Mouse (Mus musculus): ENCODE data around the gene Dennd2c.

Gene Dennd2c

GRCm38 (mm10) chr3:103214593-103215285 lies 112.3 kb downstream of the Dennd2c start:
- TF ChIP-seq GATA4 (IDR thresholded peaks at IDR 0.05; ENCODE audit: insufficient replicate concordance, low read length), result no peak
